Mouse (Mus musculus) kidney, adult 2 months (tissue): ENCODE results near the gene Slc4a5.

Experiments
- CTCF ChIP-seq: fragments of 200-500 bp; conservative IDR thresholded peaks from 2 replicates; pipeline ENCODE4 v1.5.1; 2011; ENCODE audit warnings: low read depth, mild to moderate bottlenecking, control low read depth, low read length, moderate library complexity, mixed read lengths; ENCODE audit not compliant: insufficient read depth, insufficient read length
- POLR2A ChIP-seq: fragments of 200-500 bp; IDR thresholded peaks from one replicate; pipeline ENCODE4 v1.6.1; 2011; ENCODE audit warnings: low read depth, low read length, control low read depth

GRCm38 (mm10) chr6:83352666-83353410 lies 133.2 kb downstream of the Slc4a5 start:
- TF ChIP-seq CTCF (no peak), POLR2A (no peak)
